Mouse (Mus musculus) E14TG2a.4 (cell line): ENCODE data around the gene Gm38392.

Source experiments
- CTCF ChIP-seq: conservative IDR thresholded peaks from 2 replicates; pipeline ENCODE4 v1.5.1; 2014; ENCODE audit warnings: low read length
- NANOG ChIP-seq: IDR thresholded peaks from 2 replicates; pipeline ENCODE4 v1.6.1; 2014; ENCODE audit warnings: borderline replicate concordance, low read length, mixed read lengths

- no peak for TF ChIP-seq CTCF
- no peak for TF ChIP-seq NANOG
Measured at GRCm38 (mm10) chr3:88219940-88220339, 67.1 kb downstream of the Gm38392 start.
